Mouse (Mus musculus) ES-E14 (cell line): ENCODE data around the gene Rnf145.

Experiments
- CHD2 ChIP-seq: IDR thresholded peaks from 2 replicates; pipeline ENCODE4 v1.6.1; 2014; ENCODE audit warnings: mild to moderate bottlenecking, low read depth, low read length, inconsistent platforms
- HCFC1 ChIP-seq: IDR thresholded peaks from 2 replicates; pipeline ENCODE4 v1.6.1; 2012; ENCODE audit warnings: low read length, inconsistent platforms, borderline replicate concordance; ENCODE audit not compliant: insufficient read depth
- ZNF384 ChIP-seq: IDR thresholded peaks from 2 replicates; pipeline ENCODE4 v1.6.1; 2012; ENCODE audit warnings: low read depth, low read length, inconsistent platforms

DNA sequence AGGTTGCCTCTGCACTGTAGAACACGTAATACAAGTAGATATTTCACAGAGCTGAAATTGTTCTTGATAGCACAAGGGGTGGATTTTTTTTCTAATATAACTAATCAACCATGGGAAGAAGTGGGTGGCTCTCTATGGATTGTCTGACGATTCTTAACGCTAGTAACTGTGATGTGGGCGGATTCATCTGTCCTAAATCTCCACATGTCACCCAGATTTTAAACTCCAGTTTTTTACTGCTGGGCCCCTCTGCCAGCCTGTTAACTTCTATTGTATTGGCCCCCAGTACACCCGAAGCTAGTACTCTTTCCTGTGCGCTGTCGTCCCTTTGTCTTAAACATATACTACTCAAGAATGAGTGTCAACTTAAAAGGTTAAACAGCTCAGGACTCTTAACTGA, 8.4 kb upstream of the Rnf145 start:
- TF ChIP-seq CHD2 (no peak), ZNF384 (no peak), HCFC1 (no peak)
